Mouse (Mus musculus): ENCODE measurements around the gene Clcn3. TPM values are rescaled to one million over a fixed set of nuclear protein-coding genes. Genes with fewer than 3 reads are reported as not detected.

Gene Clcn3
- polyA plus RNA-seq, 1 experiment from 2014 or later = 18.2 TPM

DNA sequence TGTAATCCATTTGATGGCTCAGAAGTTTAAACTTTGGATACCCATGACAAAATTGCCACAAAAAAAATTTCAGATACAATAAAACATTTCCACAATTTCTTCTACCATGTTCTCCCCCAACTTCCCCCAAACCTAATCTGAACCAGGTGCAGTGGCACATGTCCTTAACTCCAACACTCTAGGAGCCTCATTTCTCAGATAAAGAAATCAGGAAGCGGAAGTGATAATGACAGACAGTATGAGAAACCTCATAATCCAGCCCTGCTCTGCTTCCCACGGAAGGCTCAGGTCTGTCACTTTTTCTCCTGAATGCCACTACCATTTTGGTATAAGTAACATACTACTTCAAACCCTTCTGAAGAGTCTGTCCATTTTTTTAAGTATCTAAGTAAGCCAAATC is 19.2 kb downstream of the Clcn3 start:
- WGBS = 66% methylated on average over 2 of the region's 2 CpGs

GRCm38 (mm10) chr8:60962763-60963162 is 20.3 kb downstream of the Clcn3 start:
- WGBS = 84% methylated on average over 3 of the region's 3 CpGs
- no peak for ATAC-seq (ENCODE audit: low read depth)

More for the DNA sequence above, 19.2 kb downstream of the Clcn3 start:
- ATAC-seq (ENCODE audit: low read depth) (no peak), DNase-seq (ENCODE audit: low spot score) (no peak)
- Histone ChIP-seq H3K4me2 (ENCODE audit: low read depth, low read length) (no peak overlapping the region), H3K27me3 (replicated peaks; ENCODE audit: control insufficient read depth, insufficient read depth, low read length) (no peaks in the 10 kb centered on the region), H3K4me1 (ENCODE audit: control insufficient read depth, insufficient read depth, low read length) (no peaks in the 10 kb centered on the region; the same call in 1 of the 2 replicates), H3K9me3 (ENCODE audit: control insufficient read depth, low read length) (no peaks in the 10 kb centered on the region), H3K36me3 (ENCODE audit: control insufficient read depth, insufficient read depth, low read length) (no peaks in the 10 kb centered on the region), H3K4me3 (ENCODE audit: low read depth, low read length) (no peak overlapping the region), H3K9ac (ENCODE audit: low read depth, low read length) (no peak overlapping the region), H3K27ac (replicated peaks; ENCODE audit: low read depth, low read length) (no peak overlapping the region)

GRCm38 (mm10) chr8:60956847-60957246 is 26.3 kb downstream of the Clcn3 start:
- ATAC-seq (ENCODE audit: low read depth) = no peak
- Histone ChIP-seq H3K4me2 (ENCODE audit: low read depth, low read length) (no peak overlapping the region), H3K27me3 (replicated peaks; ENCODE audit: control insufficient read depth, insufficient read depth, low read length) (no peaks in the 10 kb centered on the region), H3K9me3 (ENCODE audit: control insufficient read depth, low read length) (no peaks in the 10 kb centered on the region), H3K4me1 (ENCODE audit: control insufficient read depth, insufficient read depth, low read length) (peaks cover 4% of the 10 kb centered on the region; the same call in 1 of the 2 replicates), H3K27ac (replicated peaks; ENCODE audit: low read depth, low read length) (no peak overlapping the region), H3K4me3 (ENCODE audit: low read depth, low read length) (no peak overlapping the region), H3K36me3 (ENCODE audit: control insufficient read depth, insufficient read depth, low read length) (no peaks in the 10 kb centered on the region), H3K9ac (ENCODE audit: low read depth, low read length) (no peak overlapping the region)
- no peak for DNase-seq (ENCODE audit: low spot score)
- 84% methylated on average over 7 of the region's 7 CpGs for WGBS

More at GRCm38 (mm10) chr8:60962763-60963162, 20.3 kb downstream of the Clcn3 start:
- no peaks in the 10 kb centered on the region for H3K36me3 ChIP-seq (ENCODE audit: control insufficient read depth, insufficient read depth, low read length)
- no peaks in the 10 kb centered on the region for H3K27me3 ChIP-seq (replicated peaks; ENCODE audit: control insufficient read depth, insufficient read depth, low read length)
- H3K9me3 ChIP-seq (ENCODE audit: control insufficient read depth, low read length) = no peaks in the 10 kb centered on the region
- no peaks in the 10 kb centered on the region for H3K4me1 ChIP-seq (ENCODE audit: control insufficient read depth, insufficient read depth, low read length)
- no peak overlapping the region for H3K27ac ChIP-seq (replicated peaks; ENCODE audit: low read depth, low read length)
- no peak overlapping the region for H3K4me3 ChIP-seq (ENCODE audit: low read depth, low read length)
- DNase-seq (ENCODE audit: low spot score) = no peak
- H3K9ac ChIP-seq (ENCODE audit: low read depth, low read length) = no peak overlapping the region
- H3K4me2 ChIP-seq (ENCODE audit: low read depth, low read length) = no peak overlapping the region

DNA sequence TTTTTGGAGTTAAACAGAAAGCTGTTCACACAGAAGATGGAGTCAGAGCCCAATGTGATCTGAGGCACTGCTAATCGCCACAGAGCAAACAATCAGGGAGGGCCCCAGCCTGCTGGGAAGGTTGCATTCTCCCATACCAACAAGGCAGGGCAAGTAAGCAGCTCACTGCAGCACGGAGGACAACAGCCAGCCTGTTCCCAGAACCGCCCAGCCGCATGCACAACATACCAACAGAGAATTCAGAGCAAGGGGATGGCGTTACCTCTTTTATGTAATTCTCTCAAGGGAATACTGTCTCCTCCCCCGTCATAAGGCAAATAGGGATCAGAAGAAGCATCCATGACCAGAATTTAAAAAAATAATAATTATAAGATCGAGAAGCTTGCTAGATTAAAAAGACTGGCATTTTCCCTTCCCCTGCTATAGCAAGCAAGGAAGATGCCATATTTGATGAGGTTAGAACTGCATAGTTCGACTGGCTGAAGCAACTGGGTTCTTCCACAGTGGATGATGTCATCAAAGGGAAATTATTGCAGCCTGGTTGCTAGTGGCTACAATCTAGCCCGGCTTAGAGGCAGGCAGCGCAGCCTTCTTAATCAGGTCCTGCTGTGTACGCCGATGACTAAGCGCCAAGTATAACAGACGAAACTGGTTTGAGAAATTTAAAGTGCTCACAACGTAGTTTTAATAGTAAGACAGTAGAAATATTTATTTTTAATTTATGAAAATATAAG is 28.7 kb downstream of the Clcn3 start:
- Histone ChIP-seq H3K4me3 (ENCODE audit: low read depth, low read length) (peak overlapping the region; percentile 41), H3K36me3 (ENCODE audit: control insufficient read depth, insufficient read depth, low read length) (no peaks in the 10 kb centered on the region), H3K27me3 (replicated peaks; ENCODE audit: control insufficient read depth, insufficient read depth, low read length) (no peaks in the 10 kb centered on the region), H3K9me3 (ENCODE audit: control insufficient read depth, low read length) (no peaks in the 10 kb centered on the region), H3K4me2 (ENCODE audit: low read depth, low read length) (peak overlapping the region; percentile 68), H3K9ac (ENCODE audit: low read depth, low read length) (peak overlapping the region; percentile 58), H3K4me1 (ENCODE audit: control insufficient read depth, insufficient read depth, low read length) (peaks cover 4% of the 10 kb centered on the region; the same call in 1 of the 2 replicates), H3K27ac (replicated peaks; ENCODE audit: low read depth, low read length) (peak overlapping the region; percentile 86)
- DNase-seq (ENCODE audit: low spot score) (peak; percentile 97), ATAC-seq (ENCODE audit: low read depth) (peak; percentile 96)
- WGBS = 1% methylated on average over 15 of the region's 15 CpGs

GRCm38 (mm10) chr8:60952803-60953202 is 30.3 kb downstream of the Clcn3 start:
- DNase-seq (ENCODE audit: low spot score) (no peak), ATAC-seq (ENCODE audit: low read depth) (no peak)
- H3K27me3 ChIP-seq (replicated peaks; ENCODE audit: control insufficient read depth, insufficient read depth, low read length) = no peaks in the 10 kb centered on the region
- no peak overlapping the region for H3K4me2 ChIP-seq (ENCODE audit: low read depth, low read length)
- H3K9me3 ChIP-seq (ENCODE audit: control insufficient read depth, low read length) = no peaks in the 10 kb centered on the region
- H3K4me1 ChIP-seq (ENCODE audit: control insufficient read depth, insufficient read depth, low read length) = peaks cover 4% of the 10 kb centered on the region; the same call in 1 of the 2 replicates
- no peak overlapping the region for H3K4me3 ChIP-seq (ENCODE audit: low read depth, low read length)
- no peaks in the 10 kb centered on the region for H3K36me3 ChIP-seq (ENCODE audit: control insufficient read depth, insufficient read depth, low read length)
- 69% methylated on average over 5 of the region's 5 CpGs for WGBS
- no peak overlapping the region for H3K27ac ChIP-seq (replicated peaks; ENCODE audit: low read depth, low read length)
- H3K9ac ChIP-seq (ENCODE audit: low read depth, low read length) = no peak overlapping the region

GRCm38 (mm10) chr8:60951757-60952156 is 31.3 kb downstream of the Clcn3 start:
- no peak for DNase-seq (ENCODE audit: low spot score)
- no peak overlapping the region for H3K9ac ChIP-seq (ENCODE audit: low read depth, low read length)
- H3K36me3 ChIP-seq (ENCODE audit: control insufficient read depth, insufficient read depth, low read length) = no peaks in the 10 kb centered on the region
- H3K4me2 ChIP-seq (ENCODE audit: low read depth, low read length) = no peak overlapping the region
- WGBS = 95% methylated on average over 1 of the region's 1 CpGs
- H3K27me3 ChIP-seq (replicated peaks; ENCODE audit: control insufficient read depth, insufficient read depth, low read length) = no peaks in the 10 kb centered on the region
- no peaks in the 10 kb centered on the region for H3K9me3 ChIP-seq (ENCODE audit: control insufficient read depth, low read length)
- no peak overlapping the region for H3K27ac ChIP-seq (replicated peaks; ENCODE audit: low read depth, low read length)
- ATAC-seq (ENCODE audit: low read depth) = no peak
- H3K4me1 ChIP-seq (ENCODE audit: control insufficient read depth, insufficient read depth, low read length) = peaks cover 4% of the 10 kb centered on the region; the same call in 1 of the 2 replicates
- H3K4me3 ChIP-seq (ENCODE audit: low read depth, low read length) = no peak overlapping the region

- Histone ChIP-seq H3K27me3 (replicated peaks; ENCODE audit: control insufficient read depth, insufficient read depth, low read length) (no peaks in the 10 kb centered on the region), H3K36me3 (ENCODE audit: control insufficient read depth, insufficient read depth, low read length) (no peaks in the 10 kb centered on the region), H3K27ac (replicated peaks; ENCODE audit: low read depth, low read length) (no peak overlapping the region), H3K4me2 (ENCODE audit: low read depth, low read length) (no peak overlapping the region), H3K4me1 (ENCODE audit: control insufficient read depth, insufficient read depth, low read length) (peaks cover 4% of the 10 kb centered on the region; the same call in 1 of the 2 replicates), H3K4me3 (ENCODE audit: low read depth, low read length) (no peak overlapping the region), H3K9ac (ENCODE audit: low read depth, low read length) (no peak overlapping the region), H3K9me3 (ENCODE audit: control insufficient read depth, low read length) (no peaks in the 10 kb centered on the region)
- 59% methylated on average over 4 of the region's 4 CpGs for WGBS
- DNase-seq (ENCODE audit: low spot score) (no peak), ATAC-seq (ENCODE audit: low read depth) (no peak)
Observed at GRCm38 (mm10) chr8:60951271-60951670, 31.8 kb downstream of the Clcn3 start.

DNA sequence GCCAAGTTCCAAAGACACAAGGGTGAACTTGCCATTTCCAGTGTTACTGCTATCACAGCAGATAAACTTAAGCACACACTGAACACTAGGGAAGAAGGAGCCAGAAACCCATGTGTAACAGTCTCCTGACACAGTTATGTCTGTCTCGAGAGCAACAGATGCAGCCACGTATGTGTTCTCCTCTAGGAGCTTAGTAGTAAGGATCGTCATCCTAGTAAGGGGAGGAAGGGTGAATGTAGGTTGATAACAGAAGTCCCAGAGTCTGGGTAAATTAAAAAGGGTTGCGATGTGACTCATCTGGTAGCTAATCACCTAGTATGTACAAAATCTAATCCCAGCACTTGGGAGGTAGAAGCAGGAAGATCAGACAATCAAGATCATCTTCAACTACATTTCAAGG is 33.2 kb downstream of the Clcn3 start:
- 77% methylated on average over 4 of the region's 4 CpGs for WGBS
- H3K9me3 ChIP-seq (ENCODE audit: control insufficient read depth, low read length) = no peaks in the 10 kb centered on the region
- no peaks in the 10 kb centered on the region for H3K36me3 ChIP-seq (ENCODE audit: control insufficient read depth, insufficient read depth, low read length)
- H3K9ac ChIP-seq (ENCODE audit: low read depth, low read length) = no peak overlapping the region
- H3K4me2 ChIP-seq (ENCODE audit: low read depth, low read length) = no peak overlapping the region
- ATAC-seq (ENCODE audit: low read depth) (no peak), DNase-seq (ENCODE audit: low spot score) (no peak)
- peaks cover 4% of the 10 kb centered on the region; the same call in 1 of the 2 replicates for H3K4me1 ChIP-seq (ENCODE audit: control insufficient read depth, insufficient read depth, low read length)
- H3K27ac ChIP-seq (replicated peaks; ENCODE audit: low read depth, low read length) = no peak overlapping the region
- H3K27me3 ChIP-seq (replicated peaks; ENCODE audit: control insufficient read depth, insufficient read depth, low read length) = no peaks in the 10 kb centered on the region
- no peak overlapping the region for H3K4me3 ChIP-seq (ENCODE audit: low read depth, low read length)

GRCm38 (mm10) chr8:60947503-60947902 is 35.6 kb downstream of the Clcn3 start:
- no peak overlapping the region for H3K4me3 ChIP-seq (ENCODE audit: low read depth, low read length)
- DNase-seq (ENCODE audit: low spot score) = no peak
- no peaks in the 10 kb centered on the region for H3K4me1 ChIP-seq (ENCODE audit: control insufficient read depth, insufficient read depth, low read length)
- H3K9ac ChIP-seq (ENCODE audit: low read depth, low read length) = no peak overlapping the region
- ATAC-seq (ENCODE audit: low read depth) = no peak
- no peaks in the 10 kb centered on the region for H3K27me3 ChIP-seq (replicated peaks; ENCODE audit: control insufficient read depth, insufficient read depth, low read length)
- no peak overlapping the region for H3K27ac ChIP-seq (replicated peaks; ENCODE audit: low read depth, low read length)
- no peaks in the 10 kb centered on the region for H3K36me3 ChIP-seq (ENCODE audit: control insufficient read depth, insufficient read depth, low read length)
- H3K9me3 ChIP-seq (ENCODE audit: control insufficient read depth, low read length) = no peaks in the 10 kb centered on the region
- no peak overlapping the region for H3K4me2 ChIP-seq (ENCODE audit: low read depth, low read length)

All from embryonic facial prominence, embryonic 14.5 days (tissue).